Mouse (Mus musculus): Measurements from ENCODE around the gene Sapcd2.

DNA sequence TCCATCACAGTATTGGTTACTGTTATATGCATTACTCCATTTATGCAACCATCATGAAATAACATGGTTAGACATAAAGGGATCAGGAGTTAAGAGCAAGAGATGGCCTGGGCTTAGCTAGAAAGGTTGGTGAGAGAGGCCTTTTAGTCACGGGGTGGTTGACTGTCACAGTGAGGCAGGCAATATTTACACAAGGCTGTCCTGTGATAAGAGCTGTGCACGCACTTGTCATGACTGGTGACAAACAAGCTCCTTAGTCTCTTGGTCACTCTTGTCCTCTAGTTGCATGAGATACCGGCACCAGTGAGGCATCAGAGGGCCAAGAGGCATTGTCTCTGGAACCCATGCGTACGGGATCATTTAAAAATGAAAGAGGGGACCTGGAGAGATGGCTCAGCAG, 12.4 kb downstream of the Sapcd2 start:
- TF ChIP-seq CEBPB (IDR thresholded peaks at IDR 0.05; ENCODE audit: low read depth) = no peak
- TF ChIP-seq CTCF (IDR thresholded peaks at IDR 0.05; ENCODE audit: control insufficient read depth, insufficient read depth, insufficient read length) = no peak
- no peak for TF ChIP-seq MYOD1 (IDR thresholded peaks at IDR 0.05; ENCODE audit: control insufficient read depth, insufficient read length, low read depth)
- no peak for TF ChIP-seq MYOG (IDR thresholded peaks at IDR 0.05; ENCODE audit: control insufficient read depth, extremely low read depth, insufficient read length)

Data from C2C12 (cell line).